Mouse (Mus musculus) thymus, adult 2 months (tissue): ENCODE data around the gene 2510009E07Rik.

ENCODE experiments used
- CTCF ChIP-seq: fragments of 200-500 bp; IDR thresholded peaks from 2 replicates; pipeline ENCODE4 v1.5.1; 2012; ENCODE audit warnings: mild to moderate bottlenecking, control low read depth, low read length, moderate library complexity, borderline replicate concordance; ENCODE audit not compliant: control insufficient read depth, poor library complexity, insufficient read depth; ENCODE audit errors: extremely low read depth
- POLR2A ChIP-seq: fragments of 200-500 bp; IDR thresholded peaks from 2 replicates; pipeline ENCODE4 v1.6.1; 2012; ENCODE audit warnings: mild to moderate bottlenecking, low read length, control low read depth, moderate library complexity; ENCODE audit not compliant: control insufficient read depth, poor library complexity, insufficient read depth; ENCODE audit errors: extremely low read depth

GRCm38 (mm10) chr16:21687406-21687805, 7.1 kb downstream of the 2510009E07Rik start:
- TF ChIP-seq CTCF (no peak), POLR2A (no peak)
